Comparison of ENCODE assay signal across 11 mouse cellular contexts in the genomic region with DNA sequence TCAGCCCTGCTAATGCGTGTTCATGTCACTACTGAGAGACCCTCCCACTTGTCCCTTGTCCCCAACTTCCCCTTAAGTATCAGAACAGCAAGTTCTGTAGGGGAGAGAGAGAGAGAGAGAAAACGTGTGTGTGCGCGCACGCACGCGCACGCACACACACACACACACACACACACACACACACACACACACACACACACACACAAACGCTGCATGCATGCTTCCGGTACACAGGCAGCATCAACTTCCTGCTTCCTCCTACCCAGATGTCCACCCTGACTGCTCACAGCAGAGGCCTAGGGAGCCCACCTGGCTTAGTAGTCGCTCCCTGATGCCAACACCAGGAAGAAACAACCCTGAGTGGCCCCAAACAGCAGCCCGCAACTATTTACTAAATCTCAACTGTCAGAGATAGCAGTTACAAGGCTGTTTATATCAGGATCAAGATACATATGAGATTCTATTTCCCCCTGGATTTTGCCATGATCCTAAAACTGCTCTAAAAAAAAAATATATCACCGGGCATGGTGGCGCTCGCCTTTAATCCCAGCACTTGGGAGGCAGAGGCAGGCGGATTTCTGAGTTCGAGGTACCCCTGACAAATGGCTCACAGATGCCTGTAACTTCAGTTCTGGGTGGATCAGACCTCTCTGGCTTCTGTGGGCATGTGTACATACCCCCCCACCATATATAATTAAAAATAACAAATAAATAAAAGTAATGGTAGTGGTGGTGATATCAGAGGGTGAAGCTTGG. TPM values are rescaled to one million over a fixed set of nuclear protein-coding genes. Genes with fewer than 3 reads are reported as not detected.
DNase-seq lines count a peak whose midpoint lies in the region; ATAC-seq and TF ChIP-seq lines count a peak whose summit lies in the region.
"Had no signal": no experiment of that assay in that cellular context is flagged by ENCODE, and none has a peak within 500 bp of the region (broad histone marks: within the 10 kb centered on the region; RNA-seq: fewer than 3 reads in every experiment).

No protein-coding gene starts in this region.

- H3K27me3 ChIP-seq in kidney, postnatal 0 days (ENCODE audit: insufficient read depth, low read length): no peaks in the 10 kb centered on the region
- no peaks in the 10 kb centered on the region for H3K27me3 ChIP-seq in lung, postnatal 0 days (replicated peaks; ENCODE audit: insufficient read depth, low read length)
- H3K27me3 ChIP-seq: forebrain, embryonic 12.5 days had no signal

- ATAC-seq in kidney, postnatal 0 days (replicated peaks; ENCODE audit: low FRiP score, low read depth): no peak
- no peak for ATAC-seq in lung, postnatal 0 days
- no peak for ATAC-seq in erythroid progenitor cell, adult 5-6 weeks (replicated peaks; ENCODE audit: low FRiP score, poor library complexity, severe bottlenecking)

- peaks cover 22% of the 10 kb centered on the region for H3K36me3 ChIP-seq in kidney, postnatal 0 days (ENCODE audit: insufficient read depth, low read length)
- H3K36me3 ChIP-seq in lung, postnatal 0 days (ENCODE audit: insufficient read depth, low read length): peaks cover 20% of the 10 kb centered on the region; the same call in 1 of the 2 replicates

- no peak overlapping the region for H3K9ac ChIP-seq in kidney, postnatal 0 days (ENCODE audit: low read depth, low read length)
- no peak overlapping the region for H3K9ac ChIP-seq in lung, postnatal 0 days (replicated peaks; ENCODE audit: low read depth)
- H3K9ac ChIP-seq: forebrain, embryonic 12.5 days; lung, embryonic 14.5 days had no signal

- no peak overlapping the region for H3K4me3 ChIP-seq in kidney, postnatal 0 days (replicated peaks; ENCODE audit: low read depth, low read length)
- no peak overlapping the region for H3K4me3 ChIP-seq in brown adipose tissue, adult 24 weeks (ENCODE audit: insufficient read depth, low read depth, low read length)
- H3K4me3 ChIP-seq in lung, postnatal 0 days (ENCODE audit: low read depth, low read length): no peak overlapping the region
- H3K4me3 ChIP-seq: forebrain, embryonic 12.5 days had no signal

- no peak for DNase-seq in kidney, postnatal 0 days (ENCODE audit: low spot score)
- DNase-seq in kidney, adult 11 months: no peak
- DNase-seq in lung, postnatal 0 days (ENCODE audit: low spot score): peak; percentile 38
- peak; percentile 74 for DNase-seq in thymus, postnatal 0 days (ENCODE audit: low spot score)
- no peak for DNase-seq in gastrocnemius, adult 18-20 months (ENCODE audit: low spot score)
- no peak for DNase-seq in c-Kit-positive CD71-positive TER-119-positive erythroid progenitor cells, embryonic 14.5 days (ENCODE audit: low spot score)
- DNase-seq: cerebellum, adult 9-11 months; lung, embryonic 14.5 days had no signal

- no peak for TF ChIP-seq CTCF in kidney, postnatal 0 days (IDR thresholded peaks at IDR 0.05; ENCODE audit: low read depth)
- TF ChIP-seq CTCF in lung, postnatal 0 days (IDR thresholded peaks at IDR 0.05): no peak

- TF ChIP-seq EP300 in lung, postnatal 0 days (IDR thresholded peaks at IDR 0.05): no peak

- 68% methylated on average over 17 of the region's 17 CpGs for WGBS in kidney, postnatal 0 days
- 66% methylated on average over 10 of the region's 17 CpGs for WGBS in lung, postnatal 0 days

- H3K27ac ChIP-seq in kidney, postnatal 0 days: peak overlapping the region; percentile 47
- peak overlapping the region; percentile 63 for H3K27ac ChIP-seq in brown adipose tissue, adult 24 weeks (replicated peaks; ENCODE audit: low read depth, low read length)
- H3K27ac ChIP-seq in lung, postnatal 0 days (ENCODE audit: low read length): peak overlapping the region; percentile 38; the same call in 1 of the 2 replicates
- H3K27ac ChIP-seq: forebrain, embryonic 12.5 days had no signal

- no peaks in the 10 kb centered on the region for H3K9me3 ChIP-seq in kidney, postnatal 0 days (replicated peaks; ENCODE audit: low read length)
- no peaks in the 10 kb centered on the region for H3K9me3 ChIP-seq in lung, postnatal 0 days (ENCODE audit: low read length)
- H3K9me3 ChIP-seq: forebrain, embryonic 12.5 days had no signal

- H3K4me2 ChIP-seq in kidney, postnatal 0 days (ENCODE audit: low read length): no peak overlapping the region
- H3K4me2 ChIP-seq in lung, postnatal 0 days (replicated peaks; ENCODE audit: low read depth, low read length): no peak overlapping the region
- H3K4me2 ChIP-seq: forebrain, embryonic 12.5 days; lung, embryonic 14.5 days had no signal

- H3K4me1 ChIP-seq in kidney, postnatal 0 days (replicated peaks; ENCODE audit: insufficient read depth, low read length): peaks cover 40% of the 10 kb centered on the region
- H3K4me1 ChIP-seq in brown adipose tissue, adult 24 weeks (ENCODE audit: control insufficient read depth, insufficient read depth, insufficient read length, low read length): peaks cover 37% of the 10 kb centered on the region
- peaks cover 30% of the 10 kb centered on the region; the same call in 1 of the 2 replicates for H3K4me1 ChIP-seq in lung, postnatal 0 days (ENCODE audit: insufficient read depth, low read depth, low read length)

RNA-seq across cellular contexts. Expression of gene Pkn1, which starts 3.5 kb away (rescaled TPM):
- 31.0 and 33.2 TPM in 2 replicates for polyA plus RNA-seq in kidney, postnatal 0 days (2015; fragmentation: Nextera tagmentation; extraction: Ambion mirVana)
- 98.1 and 111 TPM in 2 replicates for polyA plus RNA-seq in brown adipose tissue, adult 24 weeks (2012; ENCODE audit: insufficient read depth, insufficient read length, missing spikeins)
- 32.2 and 34.4 TPM in 2 replicates for polyA plus RNA-seq in lung, postnatal 0 days (2015; fragmentation: Nextera tagmentation; extraction: Ambion mirVana)
- 38.8 and 44.8 TPM in 2 replicates for polyA plus RNA-seq in thymus, postnatal 0 days (2015; fragmentation: Nextera tagmentation; extraction: Ambion mirVana)
- 10 to 100 TPM; 23.0 to 24.3 TPM for total RNA-seq in gastrocnemius, adult 18-20 months (2021)
- total RNA-seq in erythroid progenitor cell, adult 5-6 weeks (2015; ENCODE audit: low replicate concordance): 12.6 and 25.9 TPM in 2 replicates
- 9.2 and 11.0 TPM in 2 replicates for total RNA-seq in erythroid progenitor cell, adult 5-6 weeks (2017; ENCODE audit: low replicate concordance)

RNA-seq across cellular contexts. Expression of gene Ddx39, which starts 19.4 kb away (rescaled TPM):
- polyA plus RNA-seq in kidney, postnatal 0 days (2015; fragmentation: Nextera tagmentation; extraction: Ambion mirVana): 110 and 128 TPM in 2 replicates
- polyA plus RNA-seq in brown adipose tissue, adult 24 weeks (2012; ENCODE audit: insufficient read depth, insufficient read length, missing spikeins): 7.7 and 14.1 TPM in 2 replicates
- 51.0 and 53.9 TPM in 2 replicates for polyA plus RNA-seq in lung, postnatal 0 days (2015; fragmentation: Nextera tagmentation; extraction: Ambion mirVana)
- polyA plus RNA-seq in thymus, postnatal 0 days (2015; fragmentation: Nextera tagmentation; extraction: Ambion mirVana): 325 and 328 TPM in 2 replicates
- 10 to 100 TPM; 10.0 to 11.1 TPM for total RNA-seq in gastrocnemius, adult 18-20 months (2021)
- total RNA-seq in erythroid progenitor cell, adult 5-6 weeks (2015; ENCODE audit: low replicate concordance): 86.5 and 90.1 TPM in 2 replicates
- 47.4 and 93.2 TPM in 2 replicates for total RNA-seq in erythroid progenitor cell, adult 5-6 weeks (2017; ENCODE audit: low replicate concordance)

RNA-seq across cellular contexts. Expression of gene Ptger1, which starts 29.1 kb away (rescaled TPM):
- 9.4 and 9.8 TPM in 2 replicates for polyA plus RNA-seq in kidney, postnatal 0 days (2015; fragmentation: Nextera tagmentation; extraction: Ambion mirVana)
- not detected in 2 replicates for polyA plus RNA-seq in brown adipose tissue, adult 24 weeks (2012; ENCODE audit: insufficient read depth, insufficient read length, missing spikeins)
- 1.3 and 1.4 TPM in 2 replicates for polyA plus RNA-seq in lung, postnatal 0 days (2015; fragmentation: Nextera tagmentation; extraction: Ambion mirVana)
- polyA plus RNA-seq in thymus, postnatal 0 days (2015; fragmentation: Nextera tagmentation; extraction: Ambion mirVana): 0.42 and 0.82 TPM in 2 replicates
- under 1 TPM in 1 of 2 experiments, not detected in 1; 0.09 TPM for total RNA-seq in gastrocnemius, adult 18-20 months (2021)
- not detected in 2 replicates for total RNA-seq in erythroid progenitor cell, adult 5-6 weeks (2015; ENCODE audit: low replicate concordance)
- total RNA-seq in erythroid progenitor cell, adult 5-6 weeks (2017; ENCODE audit: low replicate concordance): 0.13 TPM in 1 of 2 replicates, not detected in the other

RNA-seq across cellular contexts. Expression of gene Gipc1, which starts 43.1 kb away (rescaled TPM):
- 197 and 212 TPM in 2 replicates for polyA plus RNA-seq in kidney, postnatal 0 days (2015; fragmentation: Nextera tagmentation; extraction: Ambion mirVana)
- polyA plus RNA-seq in brown adipose tissue, adult 24 weeks (2012; ENCODE audit: insufficient read depth, insufficient read length, missing spikeins): 20.8 and 21.2 TPM in 2 replicates
- 123 and 134 TPM in 2 replicates for polyA plus RNA-seq in lung, postnatal 0 days (2015; fragmentation: Nextera tagmentation; extraction: Ambion mirVana)
- polyA plus RNA-seq in thymus, postnatal 0 days (2015; fragmentation: Nextera tagmentation; extraction: Ambion mirVana): 89.3 and 90.6 TPM in 2 replicates
- 10 to 100 TPM; 16.6 to 16.9 TPM for total RNA-seq in gastrocnemius, adult 18-20 months (2021)
- 2.9 and 5.9 TPM in 2 replicates for total RNA-seq in erythroid progenitor cell, adult 5-6 weeks (2015; ENCODE audit: low replicate concordance)
- 9.3 and 12.5 TPM in 2 replicates for total RNA-seq in erythroid progenitor cell, adult 5-6 weeks (2017; ENCODE audit: low replicate concordance)

RNA-seq across cellular contexts. Expression of gene Adgre5, which starts 45.6 kb away (rescaled TPM):
- polyA plus RNA-seq in kidney, postnatal 0 days (2015; fragmentation: Nextera tagmentation; extraction: Ambion mirVana): 37.8 and 40.8 TPM in 2 replicates
- 30.1 and 34.2 TPM in 2 replicates for polyA plus RNA-seq in brown adipose tissue, adult 24 weeks (2012; ENCODE audit: insufficient read depth, insufficient read length, missing spikeins)
- 145 and 146 TPM in 2 replicates for polyA plus RNA-seq in lung, postnatal 0 days (2015; fragmentation: Nextera tagmentation; extraction: Ambion mirVana)
- polyA plus RNA-seq in thymus, postnatal 0 days (2015; fragmentation: Nextera tagmentation; extraction: Ambion mirVana): 71.6 and 74.7 TPM in 2 replicates
- total RNA-seq in gastrocnemius, adult 18-20 months (2021): 10 to 100 TPM; 16.9 to 22.9 TPM
- 34.8 and 54.8 TPM in 2 replicates for total RNA-seq in erythroid progenitor cell, adult 5-6 weeks (2015; ENCODE audit: low replicate concordance)
- total RNA-seq in erythroid progenitor cell, adult 5-6 weeks (2017; ENCODE audit: low replicate concordance): 28.8 and 29.0 TPM in 2 replicates

Comparison
In these comparisons a context has a peak if more than half of its experiments do, and no peak if none do; other contexts are left out.
1. DNase-seq: peak in lung, postnatal 0 days (single experiment) and thymus, postnatal 0 days (single experiment); none in kidney, postnatal 0 days (single experiment), kidney, adult 11 months (single experiment), gastrocnemius, adult 18-20 months (single experiment) and c-Kit-positive CD71-positive TER-119-positive erythroid progenitor cells, embryonic 14.5 days (single experiment).
2. Peak in every context shown above with its lines, with median percentiles within 50 percentile points of each other: H3K27ac ChIP-seq.